Mouse (Mus musculus) monocyte, adult 2 months (primary cell): ENCODE data around the gene Gstp2.

Experiments
- DNase-seq, 2 experiments: peaks; one replicate each; pipeline ENCODE4 v3.0.0; 2022; ENCODE audit warnings: low spot score in 2 of 2, low read depth in 1 of 2

Gstp2 gene

GRCm38 (mm10) chr19:3990804-3991203 is 55.0 kb downstream of the Gstp2 start:
- no peak for DNase-seq
